Mouse (Mus musculus) testis, postnatal 10 days (tissue): ENCODE data around the gene Dusp15.

ENCODE experiments used
- DNase-seq: peaks from one replicate; pipeline ENCODE4 v3.0.0; 2021; ENCODE audit warnings: low spot score

Dusp15 gene

DNA sequence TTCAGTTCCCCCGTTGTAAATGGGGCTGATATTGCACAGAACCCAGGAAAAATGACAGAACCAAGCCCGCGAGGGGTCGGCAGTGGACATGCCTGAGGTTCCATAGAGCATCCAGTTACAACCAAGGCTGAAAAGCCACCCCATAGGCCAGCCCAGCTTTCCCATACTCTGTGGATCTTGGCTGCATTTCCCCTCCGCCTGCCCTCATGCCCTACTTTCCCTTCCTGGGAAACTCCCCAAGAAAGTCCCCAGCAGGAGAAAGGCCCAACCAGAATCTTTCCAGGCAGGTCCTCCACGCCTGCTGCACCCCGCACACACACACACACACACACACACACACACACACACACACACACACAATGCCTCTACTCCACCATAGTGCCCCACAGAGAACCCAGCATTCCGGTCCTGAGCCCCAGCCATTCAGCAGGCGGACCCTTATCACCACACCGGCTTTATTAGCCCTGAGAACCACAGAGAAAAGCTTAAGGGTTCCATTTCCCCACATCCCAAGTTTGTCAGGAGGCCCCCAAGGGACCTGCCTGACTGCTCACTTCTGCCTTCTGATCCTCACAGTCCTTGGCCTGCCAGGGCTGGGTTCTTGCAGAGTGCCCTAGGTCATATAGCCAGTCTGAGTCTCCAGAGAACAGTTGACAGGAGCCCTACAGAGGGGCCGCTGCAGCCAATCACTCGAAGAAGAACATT, 19.9 kb downstream of the Dusp15 start:
- DNase-seq = no peak

DNA sequence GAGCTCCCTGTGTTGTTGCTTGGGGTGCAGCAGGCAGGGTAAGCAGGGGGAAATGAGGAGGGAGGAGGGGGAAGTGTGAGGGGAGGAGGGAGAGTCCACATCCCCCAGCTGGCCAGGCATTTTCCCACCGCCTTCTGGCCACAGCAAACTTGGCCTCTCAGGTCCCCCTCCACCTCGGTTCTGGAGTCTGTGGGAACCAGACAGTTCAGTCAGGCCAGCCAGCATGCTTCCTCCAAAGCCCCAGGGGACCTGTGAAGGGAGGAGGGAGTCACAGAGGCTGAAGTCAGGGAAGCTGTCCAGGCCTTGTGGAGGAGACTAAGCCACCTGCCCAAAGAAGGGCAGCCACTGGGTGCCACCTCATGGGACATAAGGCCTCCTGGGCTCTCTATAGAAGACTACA, 21.2 kb downstream of the Dusp15 start:
- DNase-seq = no peak

DNA sequence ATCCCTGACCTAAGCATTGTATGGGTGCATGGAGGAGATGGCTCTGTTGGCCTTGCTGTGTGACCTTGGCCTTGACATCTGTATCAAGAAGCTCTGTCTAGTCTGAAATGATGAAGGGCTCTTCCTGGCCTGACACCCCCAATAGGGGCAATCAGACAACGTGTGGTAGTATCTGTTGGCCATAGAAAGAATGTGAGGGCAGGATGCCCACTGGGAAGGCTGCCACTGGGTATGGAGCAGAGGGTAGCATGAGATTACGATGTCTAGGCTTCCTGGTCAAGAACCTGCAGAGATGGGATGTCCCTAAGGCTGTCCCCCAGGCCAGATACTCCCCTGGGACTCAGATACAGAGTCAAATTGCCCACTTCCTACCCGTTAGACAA, 22.5 kb downstream of the Dusp15 start:
- DNase-seq = no peak

DNA sequence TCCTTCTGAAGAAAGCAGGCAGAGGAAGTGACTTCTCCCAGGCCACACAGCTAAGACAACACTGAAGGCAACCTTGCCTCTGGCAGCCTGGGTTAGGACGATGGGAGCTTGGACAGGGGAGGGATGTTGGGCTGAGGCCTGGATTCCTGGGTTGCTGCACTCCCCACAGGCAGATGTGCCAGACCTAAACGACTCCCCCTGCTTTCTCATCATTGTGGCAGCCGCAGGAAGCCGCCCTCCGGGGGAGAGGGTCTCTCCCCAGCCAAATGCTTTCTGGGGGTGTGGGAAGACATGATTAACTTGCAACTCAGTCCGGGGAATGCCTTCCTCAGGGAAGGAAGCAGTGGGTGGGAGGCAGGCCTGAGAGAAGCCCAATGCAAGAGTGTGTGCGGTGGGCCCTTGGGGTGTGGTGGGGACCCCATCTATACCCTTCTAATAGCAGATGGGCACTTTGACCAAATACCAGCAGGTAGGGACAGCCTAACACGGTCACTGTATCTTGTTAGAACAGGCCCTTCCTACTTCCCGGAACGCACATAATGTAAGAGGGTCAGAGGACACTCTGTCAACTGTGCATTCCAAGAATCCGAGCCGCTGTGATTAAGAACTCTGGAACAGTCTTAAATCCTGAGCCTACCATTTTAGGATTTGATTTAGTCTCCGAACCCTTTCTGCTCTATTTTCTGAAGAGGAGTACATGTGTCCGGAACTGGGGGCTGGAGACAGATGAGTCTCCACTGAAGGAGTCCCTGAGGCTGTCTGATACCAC, 23.1 kb downstream of the Dusp15 start:
- DNase-seq = no peak

DNA sequence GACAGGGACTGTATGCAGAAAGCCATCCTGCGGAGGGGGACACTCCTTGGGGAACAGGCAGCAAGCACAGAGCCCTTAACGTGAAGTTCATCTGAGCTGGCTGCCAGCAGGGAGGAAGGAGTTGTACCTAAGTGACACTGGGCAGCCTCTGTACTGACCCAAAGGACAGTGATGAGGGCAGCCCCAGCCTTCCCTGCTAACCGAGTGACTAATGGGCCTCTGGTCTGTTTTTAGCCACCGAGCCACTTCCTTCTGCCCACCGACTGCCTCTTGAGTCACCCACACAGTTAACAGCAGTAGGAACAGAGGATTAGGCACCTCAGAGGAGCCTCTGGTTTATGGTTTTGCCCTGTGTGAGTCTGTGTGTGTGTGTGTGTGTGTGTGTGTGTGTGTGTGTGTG, 24.1 kb downstream of the Dusp15 start:
- no peak for DNase-seq

DNA sequence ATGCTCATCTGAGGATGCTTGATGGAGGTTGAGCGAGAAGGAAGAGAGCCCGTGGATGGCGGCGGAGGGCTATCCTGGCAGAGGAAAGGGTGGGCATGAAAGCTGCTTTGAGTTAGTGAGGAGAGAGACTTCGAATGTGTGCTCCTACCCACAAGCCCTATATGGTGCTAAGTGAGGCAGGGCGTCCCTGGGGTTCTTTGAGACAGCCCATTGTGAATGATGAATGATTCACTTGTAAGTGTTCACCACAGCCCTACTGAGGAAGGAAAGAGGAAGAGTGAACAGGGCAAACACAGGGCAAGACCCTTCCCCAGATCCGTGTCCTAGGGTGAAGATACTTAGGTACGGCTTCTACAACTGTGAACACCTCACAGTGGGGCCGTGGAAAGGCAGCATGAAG, 24.6 kb downstream of the Dusp15 start:
- DNase-seq = no peak

DNA sequence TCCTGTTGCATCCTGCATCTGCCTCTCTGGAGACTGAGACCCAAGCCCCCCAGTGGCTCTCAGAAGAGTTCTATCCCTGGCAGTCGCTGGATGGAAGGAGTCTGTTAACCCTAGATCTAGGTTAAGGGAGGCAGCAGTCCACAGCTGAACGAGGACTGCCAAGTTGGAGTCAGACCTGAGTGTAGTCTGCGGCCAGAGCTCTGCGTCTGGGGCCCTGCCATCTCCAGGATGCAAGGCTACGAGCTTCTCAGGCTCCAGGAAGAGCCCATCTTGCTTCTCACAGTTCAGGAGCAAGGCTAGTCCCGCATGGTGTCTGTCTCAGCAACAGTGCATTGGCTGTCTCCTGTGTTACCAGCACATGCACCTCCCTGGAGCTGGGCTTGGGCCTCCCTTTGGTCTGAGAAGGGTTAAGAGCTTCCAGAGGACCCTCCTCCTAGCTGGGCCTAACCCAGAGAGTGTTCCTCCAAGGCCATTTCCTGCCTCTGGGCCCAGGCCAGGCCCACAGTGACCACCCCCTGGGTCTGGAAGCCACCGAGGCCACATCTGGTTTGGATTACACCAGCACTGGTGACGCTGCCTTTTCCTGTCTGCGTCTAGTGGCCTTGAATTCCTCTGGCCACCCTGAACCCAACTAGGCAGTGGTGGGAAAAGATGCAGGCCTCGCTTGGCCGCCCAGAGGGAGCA, 26.2 kb downstream of the Dusp15 start:
- peak; percentile 81 for DNase-seq

DNA sequence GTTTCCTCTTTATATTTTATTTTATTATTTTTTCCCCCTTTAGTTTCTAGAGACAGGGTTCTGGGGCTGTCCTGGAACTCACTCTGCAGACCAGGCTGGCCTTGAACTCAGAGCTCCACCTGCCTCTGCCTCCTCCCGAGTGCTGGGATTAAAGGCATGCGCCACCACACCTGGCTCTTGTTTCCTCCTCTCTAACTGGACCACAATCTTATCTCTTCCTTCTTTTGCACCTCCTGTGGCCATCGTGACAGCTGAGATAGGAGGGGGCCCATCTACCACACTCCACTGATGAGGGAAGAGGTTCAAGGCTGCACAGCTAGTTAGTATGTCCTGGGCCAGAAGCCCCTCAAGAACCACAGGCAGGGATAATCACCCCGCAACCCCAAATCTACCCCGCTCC, 27.0 kb downstream of the Dusp15 start:
- no peak for DNase-seq

DNA sequence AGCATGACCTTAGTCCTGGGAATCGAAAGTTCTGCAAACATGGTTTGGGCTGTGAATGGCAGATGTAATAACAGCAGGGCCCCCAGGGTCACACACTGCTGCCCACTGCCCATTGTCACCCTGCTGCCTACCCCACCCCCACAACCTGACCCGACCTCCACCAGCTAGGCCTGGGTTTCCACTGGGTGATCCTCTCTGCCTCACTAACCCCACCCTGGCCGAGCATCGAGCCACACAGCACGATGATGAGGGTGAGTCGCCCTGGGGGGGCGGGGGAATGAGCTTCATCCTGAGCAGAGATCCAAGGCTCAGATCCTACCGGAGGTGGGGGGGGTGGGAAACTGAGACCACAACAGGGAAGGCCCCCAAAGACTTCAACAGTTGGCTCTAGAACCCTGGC, 27.4 kb downstream of the Dusp15 start:
- no peak for DNase-seq

DNA sequence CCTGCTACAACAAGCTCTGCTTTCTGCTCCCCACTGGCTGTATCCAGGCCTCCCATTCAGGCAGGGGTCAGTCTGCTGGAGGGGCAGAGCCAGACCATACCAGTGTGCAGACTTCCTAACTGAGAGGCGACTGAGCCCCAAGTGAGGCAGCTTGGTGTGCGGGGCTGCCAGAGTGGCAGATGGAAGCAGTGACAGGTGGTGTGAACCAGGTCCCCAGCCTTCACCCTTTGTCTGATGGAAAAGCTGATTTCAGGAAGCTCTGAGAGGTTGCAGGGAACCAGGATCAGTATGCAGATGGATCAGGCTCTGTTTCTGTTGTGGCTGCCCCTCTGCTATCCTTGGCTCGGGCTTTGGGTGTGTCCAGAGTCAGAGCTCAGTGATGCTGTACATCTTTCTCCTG, 27.9 kb downstream of the Dusp15 start:
- no peak for DNase-seq

DNA sequence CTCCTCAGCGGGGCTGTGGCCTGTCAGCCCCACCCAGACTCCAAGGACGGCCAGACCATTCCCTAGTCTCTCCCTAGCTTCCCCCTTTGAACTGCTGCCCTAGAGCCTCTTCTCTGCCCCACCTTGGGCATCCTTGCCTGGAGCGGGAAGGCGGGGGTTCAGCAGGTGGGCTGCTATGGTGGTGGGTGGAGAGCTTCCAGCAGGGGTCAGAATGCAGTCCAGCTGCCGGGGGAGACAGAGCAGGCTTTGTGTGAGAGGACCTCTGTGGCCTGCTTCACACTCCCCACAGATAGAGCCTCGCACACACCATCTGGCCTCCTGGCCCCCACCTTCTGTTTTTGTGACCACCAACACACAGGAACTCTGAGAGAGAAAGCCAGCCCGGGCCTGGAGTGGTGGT, 29.1 kb downstream of the Dusp15 start:
- peak; percentile 50 for DNase-seq

DNA sequence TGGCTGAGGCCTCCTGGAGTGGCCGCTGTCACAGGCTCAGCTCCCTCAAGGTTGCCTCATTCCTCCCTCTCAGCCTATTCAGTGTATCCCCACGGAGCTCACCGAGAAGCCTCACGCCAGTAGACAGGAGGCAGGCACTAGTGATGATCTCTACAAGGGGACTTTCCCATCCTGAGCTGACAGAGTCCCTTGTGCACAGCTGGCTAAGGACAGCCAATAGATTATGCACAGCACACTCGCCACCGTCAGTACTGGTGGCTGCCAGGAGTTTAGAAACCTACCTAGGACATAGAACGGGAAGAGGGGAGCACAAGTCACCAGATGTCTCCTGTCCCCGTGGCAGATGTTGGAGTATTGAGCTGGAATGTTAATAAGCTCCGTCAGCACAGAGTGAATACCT, 33.8 kb downstream of the Dusp15 start:
- no peak for DNase-seq

DNA sequence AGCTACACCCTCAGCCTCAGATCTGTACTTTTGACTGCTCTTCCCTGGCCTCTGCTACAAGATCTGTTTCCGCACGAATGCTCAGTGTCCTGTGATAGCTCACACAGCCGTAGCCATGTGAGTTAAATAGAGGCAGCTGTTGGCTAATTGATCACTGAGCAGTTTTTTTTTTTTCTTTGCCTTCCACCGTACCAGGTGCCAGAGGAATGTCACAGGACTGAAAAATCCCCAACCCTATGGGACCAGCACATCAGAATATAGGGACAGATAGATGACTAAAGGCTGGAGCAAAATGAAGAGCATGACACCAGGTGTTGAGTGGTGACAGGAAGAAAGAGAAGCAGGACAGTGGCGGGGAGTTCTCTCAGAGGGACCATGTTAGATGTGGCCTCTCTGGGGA, 35.4 kb downstream of the Dusp15 start:
- DNase-seq = no peak

DNA sequence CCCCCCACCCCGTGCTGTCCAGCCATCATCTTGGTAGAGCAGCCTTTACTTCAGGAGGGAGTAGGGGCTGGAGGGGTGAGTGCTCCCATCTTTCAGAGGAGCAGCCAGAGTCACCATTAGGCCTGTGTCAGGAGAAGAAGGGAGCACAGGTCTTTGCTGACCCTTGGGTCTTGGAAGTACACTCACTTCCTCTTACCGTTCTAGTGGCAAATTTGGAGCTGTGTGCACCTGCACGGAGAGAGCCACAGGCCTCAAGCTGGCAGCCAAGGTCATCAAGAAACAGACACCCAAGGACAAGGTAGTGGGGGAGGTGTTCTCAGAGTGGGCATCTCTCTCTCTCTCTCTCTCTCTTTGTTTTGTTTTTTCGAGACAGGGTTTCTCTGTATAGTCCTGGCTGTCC, 36.0 kb downstream of the Dusp15 start:
- DNase-seq = no peak

DNA sequence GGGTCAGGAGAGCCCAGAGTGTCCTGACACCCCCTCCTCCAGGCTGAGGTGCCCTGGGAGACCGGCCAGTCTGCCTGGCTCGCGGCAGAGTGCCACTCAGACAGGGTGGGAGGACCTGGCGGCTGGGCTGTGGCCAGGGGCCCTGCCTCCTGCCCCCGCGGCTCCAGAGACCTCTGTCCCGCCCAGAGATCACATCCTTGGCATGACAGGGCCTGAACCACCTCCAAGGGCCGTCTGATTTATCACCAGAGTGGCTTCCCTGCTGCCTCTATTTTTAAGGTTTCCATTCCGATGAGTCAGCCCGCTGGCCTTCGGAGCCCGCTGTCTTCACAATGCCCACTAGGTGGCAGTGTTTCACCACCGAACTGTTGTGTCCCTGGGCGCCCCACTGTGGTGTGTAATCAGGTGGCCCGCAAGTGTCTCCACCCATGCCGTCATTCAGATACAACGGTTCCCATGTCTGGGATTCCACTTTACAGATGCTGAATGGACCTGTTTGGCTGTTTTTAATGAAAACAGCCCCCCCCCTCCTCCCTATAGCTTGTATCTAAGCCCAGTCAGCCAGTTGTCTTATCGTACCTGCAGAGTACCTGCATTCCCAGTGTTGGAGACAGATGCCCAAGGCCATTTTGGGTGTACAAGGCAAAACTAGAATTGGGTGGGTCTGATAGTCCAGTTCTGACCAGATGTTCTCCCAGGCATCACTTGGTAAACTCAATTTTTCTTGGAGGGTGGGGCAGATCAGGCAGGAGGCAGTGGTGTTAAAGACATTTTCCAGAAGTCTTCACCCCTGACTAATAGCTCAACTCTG, 37.0 kb downstream of the Dusp15 start:
- DNase-seq = peak; percentile 91

DNA sequence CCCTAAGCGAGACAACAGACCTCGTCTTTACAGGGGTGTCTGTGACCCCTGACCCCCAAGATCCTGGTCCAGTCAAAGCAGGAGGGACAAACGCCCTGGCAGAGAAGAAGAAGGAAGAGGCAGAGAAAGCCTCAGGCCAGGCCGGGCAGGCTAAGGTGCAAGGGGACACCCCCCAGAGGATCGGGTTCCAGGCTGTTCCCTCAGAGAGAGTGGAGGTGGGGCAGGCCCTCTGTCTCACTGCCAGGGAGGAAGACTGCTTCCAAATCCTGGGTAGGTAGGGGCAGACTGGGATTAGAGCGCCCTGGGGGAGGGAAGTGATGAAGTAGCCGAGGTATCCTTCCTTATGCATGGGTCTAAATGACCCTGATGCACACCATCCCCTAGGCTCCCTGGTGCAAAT, 38.0 kb downstream of the Dusp15 start:
- no peak for DNase-seq

DNA sequence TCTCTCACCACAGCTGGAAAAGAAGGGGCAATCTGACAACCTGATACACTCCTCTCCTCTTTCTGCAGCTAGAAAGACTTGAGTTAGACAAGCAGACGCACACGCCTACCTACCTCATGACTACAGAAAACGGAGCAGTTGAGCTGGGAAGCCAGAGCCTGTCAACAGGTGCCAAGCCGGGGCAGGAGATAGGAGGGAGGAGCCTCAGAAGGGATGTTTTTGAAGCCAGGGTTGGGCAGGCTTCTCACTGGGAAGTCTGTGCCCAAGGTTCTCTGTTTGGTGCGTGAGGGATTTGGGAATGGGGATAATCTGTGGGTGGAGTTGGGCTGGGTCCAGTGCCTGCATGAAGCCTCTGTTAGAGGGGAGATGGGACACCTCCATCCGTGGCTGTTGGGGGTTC, 40.1 kb downstream of the Dusp15 start:
- DNase-seq = no peak

DNA sequence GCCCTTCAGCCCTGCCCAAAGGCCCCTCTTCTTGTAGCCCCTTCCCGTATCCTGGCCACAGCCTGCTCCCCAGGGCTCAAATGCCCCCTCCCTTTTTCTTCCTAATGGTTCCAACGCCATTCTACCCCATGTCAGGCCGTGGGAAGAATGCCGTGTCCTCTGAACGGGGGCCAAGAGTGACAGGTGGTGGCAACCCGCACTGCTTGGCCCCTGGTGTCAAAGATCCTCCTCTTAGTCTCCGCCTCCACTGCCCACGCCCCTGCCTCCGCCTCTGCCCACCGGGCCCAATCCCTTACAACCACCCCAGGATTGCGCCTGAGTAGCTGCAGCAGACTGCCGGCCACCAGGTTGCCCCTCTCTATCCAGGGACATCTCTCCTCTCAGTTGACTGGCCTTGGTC, 40.5 kb downstream of the Dusp15 start, which contains the start of gene Mylk2:
Mylk2 (plus strand) TSS at position 322 of the 400 bp plus-strand sequence.
- no peak for DNase-seq

DNA sequence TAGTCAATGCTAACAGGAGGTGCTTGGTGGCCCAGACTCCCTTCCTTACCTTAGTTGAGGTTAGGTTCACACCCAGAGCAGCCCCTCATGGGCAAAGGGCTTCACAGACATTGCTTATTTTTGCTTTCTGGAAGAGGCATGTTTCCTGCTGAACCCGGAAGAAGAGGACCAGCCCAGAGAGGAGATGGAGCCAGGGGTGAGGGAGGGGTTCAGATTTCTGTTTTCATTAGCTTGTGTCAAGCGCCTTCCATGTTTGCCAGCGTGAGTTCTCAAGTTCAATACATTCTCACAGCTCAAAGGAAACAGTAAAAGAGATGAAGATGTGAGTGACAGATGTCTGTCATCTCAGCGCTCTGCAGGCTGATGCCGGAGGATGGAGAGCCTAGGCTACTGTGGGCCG, 41.6 kb downstream of the Dusp15 start:
- no peak for DNase-seq

DNA sequence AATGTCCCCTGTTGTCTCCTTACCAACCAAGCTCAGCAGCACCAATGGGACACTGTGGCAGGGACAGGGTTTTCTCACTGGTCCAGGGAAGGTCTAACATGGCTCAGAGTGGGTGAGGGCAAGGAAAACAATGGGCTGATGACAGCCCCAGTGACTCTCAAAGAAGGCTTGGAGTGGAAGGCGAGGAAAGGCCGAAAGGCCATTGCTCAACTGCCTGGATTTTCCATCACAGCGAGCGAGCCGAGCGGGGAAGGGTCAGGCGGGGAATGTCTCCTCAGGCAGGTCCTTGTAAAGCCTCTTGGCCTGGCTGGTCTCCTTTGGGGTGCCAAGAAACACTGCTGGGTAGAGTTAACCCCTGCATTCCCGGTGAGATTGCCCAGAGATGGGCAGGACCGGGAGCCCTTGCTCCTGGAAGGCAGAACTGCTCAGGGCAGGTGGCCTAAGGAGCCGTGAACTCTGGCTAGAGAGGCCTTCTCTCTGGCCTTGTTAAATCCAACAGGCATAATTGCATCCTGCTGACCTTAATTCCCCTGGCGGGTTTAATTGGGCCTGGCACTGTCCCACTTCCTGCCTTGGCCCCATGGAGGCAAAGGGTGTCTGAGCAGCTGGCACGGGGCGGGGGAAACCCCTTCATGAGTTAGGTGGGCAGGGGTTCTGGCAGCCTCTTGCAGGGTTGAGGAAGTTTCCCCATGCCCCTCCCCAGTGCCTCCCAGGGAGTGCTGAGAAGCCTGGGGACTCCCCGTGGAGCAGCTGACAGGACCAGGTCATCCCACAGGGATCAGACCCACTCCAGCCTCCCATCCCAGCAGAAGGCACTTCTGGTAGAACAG, 44.2 kb downstream of the Dusp15 start:
- DNase-seq = no peak

DNA sequence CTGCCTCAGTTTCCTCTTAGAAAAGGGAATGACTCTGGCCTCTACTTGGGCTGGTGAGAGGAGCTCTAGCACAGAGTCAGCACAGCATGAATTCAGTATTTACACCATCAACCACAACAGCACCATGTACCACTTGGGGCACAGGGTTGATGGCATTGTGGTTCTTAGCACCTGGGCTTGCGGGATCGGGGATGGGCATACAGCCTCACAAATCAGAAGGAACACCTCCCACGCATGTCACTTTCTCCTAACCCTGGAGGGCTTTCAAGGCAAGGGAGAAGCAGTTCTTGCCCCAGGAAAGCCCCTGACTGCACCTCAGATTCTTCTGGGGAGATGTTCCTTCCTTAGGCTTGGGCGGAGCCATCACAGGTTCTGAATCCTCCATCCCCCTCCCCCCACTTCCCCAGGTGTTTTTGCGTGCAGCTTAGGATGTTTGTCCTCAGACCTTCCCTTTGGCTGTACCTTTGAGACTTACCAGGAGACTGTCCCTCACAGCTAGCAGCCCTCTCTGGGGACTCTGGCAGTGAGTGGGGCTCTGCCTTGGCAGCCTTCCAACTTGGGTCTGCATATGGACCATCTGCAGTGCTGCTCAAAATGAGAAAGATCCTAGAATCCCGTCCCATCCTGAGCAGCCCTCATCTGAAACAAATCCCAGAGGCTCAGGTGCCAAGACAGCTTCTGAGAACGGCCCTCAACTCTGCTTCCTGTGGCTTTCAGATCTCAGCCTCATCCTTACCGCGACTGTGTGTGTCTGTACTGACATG, 45.0 kb downstream of the Dusp15 start:
- no peak for DNase-seq
